Mouse (Mus musculus): ENCODE data around the gene Ptpro. TPM values are rescaled to one million over a fixed set of nuclear protein-coding genes. Genes with fewer than 3 reads are reported as not detected.
"Not testable (repeated sequence)": the region's sequence is repeated elsewhere in the genome, so short reads cannot be mapped to it uniquely, and the experiment has no call there.

The Ptpro gene
- polyA plus RNA-seq, 1 experiment from 2014 or later: 0.45 TPM

DNA sequence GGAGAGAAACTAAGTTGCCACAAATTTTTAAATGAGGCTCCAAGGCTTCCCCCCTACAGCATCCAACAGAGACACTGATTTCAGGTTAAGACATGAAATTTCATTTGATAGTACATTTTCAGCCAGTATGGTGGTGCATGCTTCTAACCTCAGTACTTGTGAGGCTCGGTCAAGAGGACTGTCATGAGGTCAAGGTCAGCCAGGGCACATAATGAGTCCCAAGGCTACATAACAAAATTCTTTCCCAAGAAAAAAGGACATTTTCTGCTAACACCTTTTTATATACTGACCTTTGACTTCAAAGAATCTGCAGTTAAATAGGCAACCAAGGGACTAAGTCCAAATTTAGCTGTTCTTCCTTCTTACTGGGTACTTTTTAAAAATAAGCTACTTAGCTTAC, 221.3 kb downstream of the Ptpro start:
- 0 out of 2 replicates have a peak, but pooled peaks cover 6% of the 10 kb centered on the region for H3K4me1 ChIP-seq (ENCODE audit: control insufficient read depth, insufficient read depth, low read length)
- no peaks in the 10 kb centered on the region for H3K27me3 ChIP-seq (ENCODE audit: control insufficient read depth, insufficient read depth, low read length)
- H3K9me3 ChIP-seq (ENCODE audit: control insufficient read depth, low read length): no peaks in the 10 kb centered on the region
- no peak for DNase-seq (ENCODE audit: low spot score)
- ATAC-seq (ENCODE audit: insufficient number of reproducible peaks, low FRiP score, low TSS enrichment, low read depth): no peak
- WGBS: 64% methylated on average over 1 of the region's 1 CpGs
- no peak overlapping the region for H3K27ac ChIP-seq (replicated peaks; ENCODE audit: low read depth, low read length)
- H3K4me3 ChIP-seq (ENCODE audit: low read depth, low read length): no peak overlapping the region
- no peak overlapping the region for H3K4me2 ChIP-seq (ENCODE audit: low read depth, severe bottlenecking)
- H3K9ac ChIP-seq (ENCODE audit: low read length): no peak overlapping the region
- H3K36me3 ChIP-seq (ENCODE audit: control insufficient read depth, insufficient read depth, low read length): no peaks in the 10 kb centered on the region

DNA sequence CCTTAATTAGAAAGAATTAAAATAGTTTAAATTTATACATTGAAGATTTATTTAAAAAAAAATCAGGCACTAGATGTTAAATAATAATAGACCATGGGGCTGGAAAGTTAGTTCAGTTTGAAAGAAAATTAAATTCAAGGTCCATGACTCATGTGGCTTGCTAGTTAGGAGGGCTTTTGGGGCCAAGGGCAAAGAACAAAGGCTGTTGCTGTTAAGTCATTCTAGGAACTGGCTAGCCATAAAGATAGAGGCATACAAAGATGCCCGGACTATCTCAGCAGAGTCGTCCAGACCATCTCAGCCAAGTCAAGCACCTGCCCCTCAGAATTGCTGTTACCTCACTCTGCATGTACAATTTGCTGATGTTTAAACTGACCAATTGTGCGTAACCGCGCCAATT, 223.6 kb downstream of the Ptpro start:
- not testable (repeated sequence) for H3K9me3 ChIP-seq (ENCODE audit: control insufficient read depth, low read length); H3K9ac ChIP-seq (ENCODE audit: low read length); H3K4me1 ChIP-seq (ENCODE audit: control insufficient read depth, insufficient read depth, low read length); ATAC-seq (ENCODE audit: insufficient number of reproducible peaks, low FRiP score, low TSS enrichment, low read depth); H3K27ac ChIP-seq (replicated peaks; ENCODE audit: low read depth, low read length); H3K4me3 ChIP-seq (ENCODE audit: low read depth, low read length); H3K36me3 ChIP-seq (ENCODE audit: control insufficient read depth, insufficient read depth, low read length); H3K4me2 ChIP-seq (ENCODE audit: low read depth, severe bottlenecking); H3K27me3 ChIP-seq (ENCODE audit: control insufficient read depth, insufficient read depth, low read length); DNase-seq (ENCODE audit: low spot score)
- 98% methylated on average over 5 of the region's 5 CpGs for WGBS

DNA sequence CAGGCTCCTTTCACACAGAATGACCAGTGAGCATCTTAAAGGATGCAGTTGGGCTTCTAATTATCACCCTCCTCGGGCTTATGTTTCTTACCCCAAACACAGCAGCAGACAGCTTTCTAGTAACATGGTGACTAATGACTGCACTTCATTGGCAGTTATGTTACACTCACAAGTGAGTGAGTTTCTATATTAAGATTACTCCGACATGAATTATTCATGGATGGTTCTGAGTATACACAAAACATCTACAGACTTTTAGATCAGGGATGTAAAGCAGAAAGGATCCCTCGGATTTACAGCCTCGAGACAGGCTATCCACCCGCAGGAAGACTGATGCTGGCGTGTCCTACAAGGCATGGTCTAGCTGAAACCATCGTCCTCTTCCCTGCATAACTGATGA, 230.8 kb downstream of the Ptpro start:
- H3K4me2 ChIP-seq (ENCODE audit: low read depth, severe bottlenecking): no peak overlapping the region
- no peaks in the 10 kb centered on the region for H3K4me1 ChIP-seq (ENCODE audit: control insufficient read depth, insufficient read depth, low read length)
- 88% methylated on average over 7 of the region's 7 CpGs for WGBS
- H3K27ac ChIP-seq (replicated peaks; ENCODE audit: low read depth, low read length): no peak overlapping the region
- no peaks in the 10 kb centered on the region for H3K27me3 ChIP-seq (ENCODE audit: control insufficient read depth, insufficient read depth, low read length)
- ATAC-seq (ENCODE audit: insufficient number of reproducible peaks, low FRiP score, low TSS enrichment, low read depth) (no peak), DNase-seq (ENCODE audit: low spot score) (no peak)
- H3K9me3 ChIP-seq (ENCODE audit: control insufficient read depth, low read length): no peaks in the 10 kb centered on the region
- no peaks in the 10 kb centered on the region for H3K36me3 ChIP-seq (ENCODE audit: control insufficient read depth, insufficient read depth, low read length)
- H3K9ac ChIP-seq (ENCODE audit: low read length): no peak overlapping the region
- H3K4me3 ChIP-seq (ENCODE audit: low read depth, low read length): no peak overlapping the region

DNA sequence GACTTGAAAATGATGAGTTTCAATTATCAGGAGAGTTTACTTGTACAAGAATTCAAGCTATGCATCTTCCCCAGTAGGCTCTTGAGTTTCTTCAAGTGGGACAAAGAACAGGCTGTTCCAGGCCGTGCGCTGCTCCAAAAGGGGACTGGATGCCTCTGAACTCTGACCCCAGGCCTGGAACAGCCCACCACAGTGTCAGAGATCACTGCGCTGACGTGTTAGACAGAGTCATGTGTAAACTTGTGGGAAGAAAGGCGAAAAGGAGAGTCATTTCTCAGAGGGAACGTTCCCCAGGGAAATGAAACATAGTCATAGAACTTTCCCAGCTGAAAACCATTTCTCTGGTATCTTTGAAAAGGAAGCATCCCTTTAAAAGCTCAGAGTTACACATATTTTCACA, 235.3 kb downstream of the Ptpro start:
- H3K27me3 ChIP-seq (ENCODE audit: control insufficient read depth, insufficient read depth, low read length): no peaks in the 10 kb centered on the region
- H3K4me1 ChIP-seq (ENCODE audit: control insufficient read depth, insufficient read depth, low read length): no peaks in the 10 kb centered on the region
- no peak overlapping the region for H3K27ac ChIP-seq (replicated peaks; ENCODE audit: low read depth, low read length)
- H3K9me3 ChIP-seq (ENCODE audit: control insufficient read depth, low read length): no peaks in the 10 kb centered on the region
- WGBS: 60% methylated on average over 6 of the region's 6 CpGs
- no peak for ATAC-seq (ENCODE audit: insufficient number of reproducible peaks, low FRiP score, low TSS enrichment, low read depth)
- H3K4me2 ChIP-seq (ENCODE audit: low read depth, severe bottlenecking): no peak overlapping the region
- no peak for DNase-seq (ENCODE audit: low spot score)
- no peak overlapping the region for H3K9ac ChIP-seq (ENCODE audit: low read length)
- H3K4me3 ChIP-seq (ENCODE audit: low read depth, low read length): no peak overlapping the region
- H3K36me3 ChIP-seq (ENCODE audit: control insufficient read depth, insufficient read depth, low read length): no peaks in the 10 kb centered on the region

DNA sequence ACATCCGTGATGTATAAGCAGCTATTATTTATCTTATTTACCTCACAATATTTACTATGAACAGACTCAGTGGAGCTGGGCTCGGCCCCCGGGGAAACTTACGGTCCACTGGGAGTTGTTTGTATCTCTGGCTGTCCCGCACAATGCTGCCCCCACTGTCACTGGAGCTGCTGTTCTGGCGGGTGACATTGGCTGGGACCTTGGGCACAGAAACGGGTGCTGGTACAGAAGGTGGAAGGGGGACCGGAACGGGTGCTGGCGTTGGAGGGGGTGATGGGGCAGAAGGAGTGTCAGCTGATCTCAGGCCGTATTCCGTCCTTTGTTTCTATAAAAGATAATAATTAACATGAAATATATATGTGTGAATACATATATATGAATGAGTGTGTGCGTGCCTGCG, 238.0 kb downstream of the Ptpro start:
- H3K4me3 ChIP-seq (ENCODE audit: low read depth, low read length): no peak overlapping the region
- 93% methylated on average over 14 of the region's 14 CpGs for WGBS
- H3K4me2 ChIP-seq (ENCODE audit: low read depth, severe bottlenecking): no peak overlapping the region
- H3K9ac ChIP-seq (ENCODE audit: low read length): no peak overlapping the region
- H3K27me3 ChIP-seq (ENCODE audit: control insufficient read depth, insufficient read depth, low read length): no peaks in the 10 kb centered on the region
- DNase-seq (ENCODE audit: low spot score) (no peak), ATAC-seq (ENCODE audit: insufficient number of reproducible peaks, low FRiP score, low TSS enrichment, low read depth) (no peak)
- H3K4me1 ChIP-seq (ENCODE audit: control insufficient read depth, insufficient read depth, low read length): no peaks in the 10 kb centered on the region
- no peaks in the 10 kb centered on the region for H3K9me3 ChIP-seq (ENCODE audit: control insufficient read depth, low read length)
- no peaks in the 10 kb centered on the region for H3K36me3 ChIP-seq (ENCODE audit: control insufficient read depth, insufficient read depth, low read length)
- no peak overlapping the region for H3K27ac ChIP-seq (replicated peaks; ENCODE audit: low read depth, low read length)

DNA sequence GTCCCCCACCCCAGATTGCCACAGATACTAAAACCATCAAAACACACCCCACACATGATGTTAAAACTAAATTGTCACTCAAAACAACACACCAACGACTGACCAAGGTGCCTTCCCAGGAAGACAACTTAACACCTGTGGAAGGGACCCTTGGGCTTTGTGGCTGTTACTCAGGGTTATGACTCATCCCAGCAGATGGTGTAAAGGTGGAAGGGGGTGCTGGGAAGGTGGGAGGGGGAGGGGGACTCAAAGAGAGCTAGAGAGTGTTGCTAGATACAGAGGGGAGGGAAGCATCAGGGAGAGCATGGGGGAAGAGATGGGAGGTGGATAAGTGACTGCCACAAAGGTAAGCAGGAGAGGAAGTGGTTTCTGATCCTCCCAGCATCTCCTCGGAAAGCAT, 239.5 kb downstream of the Ptpro start:
- H3K4me3 ChIP-seq (ENCODE audit: low read depth, low read length): no peak overlapping the region
- ATAC-seq (ENCODE audit: insufficient number of reproducible peaks, low FRiP score, low TSS enrichment, low read depth) (no peak), DNase-seq (ENCODE audit: low spot score) (no peak)
- no peak overlapping the region for H3K4me2 ChIP-seq (ENCODE audit: low read depth, severe bottlenecking)
- no peak overlapping the region for H3K9ac ChIP-seq (ENCODE audit: low read length)
- WGBS: 50% methylated on average over 2 of the region's 2 CpGs
- no peaks in the 10 kb centered on the region for H3K27me3 ChIP-seq (ENCODE audit: control insufficient read depth, insufficient read depth, low read length)
- no peaks in the 10 kb centered on the region for H3K4me1 ChIP-seq (ENCODE audit: control insufficient read depth, insufficient read depth, low read length)
- H3K27ac ChIP-seq (replicated peaks; ENCODE audit: low read depth, low read length): no peak overlapping the region
- no peaks in the 10 kb centered on the region for H3K36me3 ChIP-seq (ENCODE audit: control insufficient read depth, insufficient read depth, low read length)
- H3K9me3 ChIP-seq (ENCODE audit: control insufficient read depth, low read length): no peaks in the 10 kb centered on the region

DNA sequence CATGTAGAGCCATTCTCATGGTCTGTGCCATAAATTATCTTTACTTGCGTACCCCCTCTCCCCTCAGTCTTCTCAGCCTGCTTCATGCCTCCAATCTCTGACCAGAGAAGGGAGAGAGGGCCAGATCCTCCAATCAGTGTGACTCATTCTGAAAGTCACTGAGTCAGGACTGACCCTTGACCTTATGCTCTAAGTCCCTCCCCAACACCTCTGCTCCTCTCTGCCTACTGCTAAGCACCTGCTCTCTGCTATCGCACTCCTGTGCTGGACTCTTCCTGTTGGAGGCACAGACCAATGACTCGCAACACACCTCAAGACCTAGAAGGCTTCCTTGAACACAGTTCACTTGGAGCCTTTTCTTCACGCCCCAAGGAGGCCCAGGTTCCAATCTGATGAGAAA, 240.5 kb downstream of the Ptpro start:
- Histone ChIP-seq H3K27ac (replicated peaks; ENCODE audit: low read depth, low read length) (no peak overlapping the region), H3K4me3 (ENCODE audit: low read depth, low read length) (no peak overlapping the region), H3K9me3 (ENCODE audit: control insufficient read depth, low read length) (no peaks in the 10 kb centered on the region), H3K36me3 (ENCODE audit: control insufficient read depth, insufficient read depth, low read length) (no peaks in the 10 kb centered on the region), H3K4me1 (ENCODE audit: control insufficient read depth, insufficient read depth, low read length) (no peaks in the 10 kb centered on the region), H3K27me3 (ENCODE audit: control insufficient read depth, insufficient read depth, low read length) (no peaks in the 10 kb centered on the region), H3K9ac (ENCODE audit: low read length) (no peak overlapping the region), H3K4me2 (ENCODE audit: low read depth, severe bottlenecking) (no peak overlapping the region)
- DNase-seq (ENCODE audit: low spot score) (no peak), ATAC-seq (ENCODE audit: insufficient number of reproducible peaks, low FRiP score, low TSS enrichment, low read depth) (no peak)
- WGBS: 89% methylated on average over 4 of the region's 4 CpGs

DNA sequence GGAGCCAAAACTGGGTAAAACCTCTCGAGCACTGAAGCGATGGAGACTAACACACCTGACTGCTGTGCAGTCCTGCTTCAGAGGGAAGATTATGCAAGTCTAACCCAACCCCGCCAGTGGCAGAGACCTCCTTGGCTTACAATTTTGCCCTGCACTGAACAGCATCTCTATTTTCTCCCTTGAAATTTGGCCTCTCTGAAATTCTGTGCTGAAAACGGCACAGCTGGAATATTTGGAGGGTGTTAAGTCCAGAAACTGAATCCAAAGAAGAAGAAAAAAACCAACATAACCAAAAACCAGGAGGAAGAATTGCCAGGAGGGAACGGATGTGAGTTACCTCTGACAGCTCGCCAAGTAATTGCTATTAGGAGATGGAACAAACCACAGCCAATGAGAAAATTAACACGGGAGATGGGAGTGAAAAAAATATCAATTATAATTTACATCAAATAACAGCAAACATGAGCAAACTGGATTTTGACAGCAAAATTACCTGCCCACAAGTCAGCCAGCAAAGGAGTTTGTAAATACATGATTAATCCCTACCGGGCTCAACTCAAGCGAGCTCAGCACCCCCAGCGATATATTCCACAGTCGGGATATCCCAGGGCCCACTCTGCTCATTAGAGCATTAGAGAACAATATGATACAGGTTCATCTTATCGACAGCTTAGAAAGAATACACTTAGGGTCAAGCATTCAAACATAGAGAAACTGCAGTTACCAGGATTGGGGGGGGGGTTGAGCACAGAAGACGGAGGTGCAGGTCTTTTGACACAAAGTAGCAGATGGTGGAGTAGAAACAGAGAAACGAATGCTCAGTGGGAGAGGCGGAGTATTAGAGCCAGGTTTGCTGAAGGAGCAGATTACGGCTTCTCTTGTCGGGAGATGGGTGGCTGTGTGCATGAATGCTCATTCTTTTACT, 241.4 kb downstream of the Ptpro start:
- H3K27ac ChIP-seq (replicated peaks; ENCODE audit: low read depth, low read length): no peak overlapping the region
- ATAC-seq (ENCODE audit: insufficient number of reproducible peaks, low FRiP score, low TSS enrichment, low read depth): no peak
- no peaks in the 10 kb centered on the region for H3K9me3 ChIP-seq (ENCODE audit: control insufficient read depth, low read length)
- DNase-seq (ENCODE audit: low spot score): no peak
- H3K36me3 ChIP-seq (ENCODE audit: control insufficient read depth, insufficient read depth, low read length): no peaks in the 10 kb centered on the region
- no peaks in the 10 kb centered on the region for H3K4me1 ChIP-seq (ENCODE audit: control insufficient read depth, insufficient read depth, low read length)
- H3K4me2 ChIP-seq (ENCODE audit: low read depth, severe bottlenecking): no peak overlapping the region
- 90% methylated on average over 17 of the region's 17 CpGs for WGBS
- H3K9ac ChIP-seq (ENCODE audit: low read length): no peak overlapping the region
- H3K4me3 ChIP-seq (ENCODE audit: low read depth, low read length): no peak overlapping the region
- no peaks in the 10 kb centered on the region for H3K27me3 ChIP-seq (ENCODE audit: control insufficient read depth, insufficient read depth, low read length)

DNA sequence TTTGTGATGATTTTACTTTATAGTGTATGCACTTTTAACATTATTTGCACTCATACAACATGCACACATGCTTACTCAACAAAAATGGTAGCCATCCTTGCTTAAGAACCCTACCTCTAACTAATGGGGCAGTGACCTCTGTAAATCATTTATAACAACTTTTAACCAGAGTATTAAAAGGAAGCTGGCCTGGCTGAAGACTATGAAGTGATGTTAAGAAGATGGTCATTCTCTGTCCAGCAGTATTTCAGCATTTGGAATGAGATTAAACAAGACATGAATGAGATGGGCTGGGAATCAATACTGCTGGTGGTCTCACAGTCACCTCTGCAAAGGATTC, 242.0 kb downstream of the Ptpro start:
- Histone ChIP-seq H3K4me1 (ENCODE audit: control insufficient read depth, insufficient read depth, low read length) (no peaks in the 10 kb centered on the region), H3K9ac (ENCODE audit: low read length) (no peak overlapping the region), H3K27ac (replicated peaks; ENCODE audit: low read depth, low read length) (no peak overlapping the region), H3K4me3 (ENCODE audit: low read depth, low read length) (no peak overlapping the region), H3K4me2 (ENCODE audit: low read depth, severe bottlenecking) (no peak overlapping the region), H3K27me3 (ENCODE audit: control insufficient read depth, insufficient read depth, low read length) (no peaks in the 10 kb centered on the region), H3K9me3 (ENCODE audit: control insufficient read depth, low read length) (no peaks in the 10 kb centered on the region), H3K36me3 (ENCODE audit: control insufficient read depth, insufficient read depth, low read length) (no peaks in the 10 kb centered on the region)
- no peak for DNase-seq (ENCODE audit: low spot score)
- ATAC-seq (ENCODE audit: insufficient number of reproducible peaks, low FRiP score, low TSS enrichment, low read depth): no peak

Measured in limb, embryonic 11.5 days (tissue).